Mouse (Mus musculus): ENCODE data around the gene Prop1. TPM values are rescaled to one million over a fixed set of nuclear protein-coding genes. Genes with fewer than 3 reads are reported as not detected.

Prop1 gene
- 0.08 TPM in 1 of 2 replicates, not detected in the other for polyA plus RNA-seq (2012; rRNA removed)

DNA sequence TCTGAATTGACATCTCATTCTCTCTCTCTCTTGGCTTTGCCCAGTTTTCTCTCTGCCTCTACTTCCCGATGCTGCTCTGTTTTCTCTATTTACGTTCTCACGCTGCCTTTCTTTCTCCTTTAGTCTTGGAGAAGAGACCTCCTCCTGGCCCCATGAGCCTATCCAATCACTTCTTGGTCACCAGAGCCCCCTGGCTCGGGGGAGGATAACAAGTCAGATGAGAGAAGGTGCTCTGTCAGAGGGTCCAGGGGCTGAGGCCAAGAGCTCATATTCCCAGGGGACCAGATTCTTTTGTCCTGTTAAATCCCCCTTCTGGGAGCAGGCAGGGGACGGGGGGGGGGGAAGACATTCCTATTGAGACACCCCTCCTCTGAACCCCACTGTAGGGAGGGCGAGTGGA is at the start of gene Prop1:
Prop1 (minus strand) TSS at position 101 of the 400 bp plus-strand sequence.
- 63% methylated on average over 6 of the region's 6 CpGs for WGBS
- no peak for TF ChIP-seq POLR2A (IDR thresholded peaks at IDR 0.05; ENCODE audit: low read depth, low read length)
- TF ChIP-seq CTCF (IDR thresholded peaks at IDR 0.05; ENCODE audit: extremely low read depth, insufficient read length, insufficient replicate concordance, low read depth, low read length) = no peak
- Histone ChIP-seq H3K27me3 (ENCODE audit: control insufficient read depth, insufficient read depth, low read length) (no peaks in the 10 kb centered on the region), H3K4me1 (ENCODE audit: control insufficient read depth, insufficient read depth, insufficient read length, low read length) (no peaks in the 10 kb centered on the region), H3K4me3 (ENCODE audit: low read depth, low read length) (no peak within 1 kb of the TSS), H3K36me3 (ENCODE audit: control insufficient read depth, insufficient read depth, low read length) (no peaks in the 10 kb centered on the region), H3K27ac (ENCODE audit: insufficient read depth, low read depth, low read length) (no peak within 1 kb of the TSS)

DNA sequence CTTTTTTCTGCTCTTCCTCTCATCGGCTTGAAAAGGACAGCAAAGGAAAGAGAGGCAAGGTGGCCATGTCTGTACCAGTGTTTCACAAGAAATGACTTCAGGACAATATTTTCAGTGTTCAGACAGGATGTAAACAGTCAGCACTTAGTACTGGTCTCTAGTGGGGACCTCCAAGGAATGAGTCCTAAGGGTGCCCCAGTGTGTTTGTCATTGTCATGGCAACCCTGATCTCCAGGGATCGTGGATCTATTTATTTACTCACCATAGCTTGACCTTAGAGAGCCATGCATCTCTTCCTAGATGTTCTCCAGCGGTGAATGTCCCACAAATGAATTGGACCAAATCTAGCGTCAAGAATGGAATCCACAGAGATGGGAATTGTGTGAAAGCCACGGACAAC is 49.7 kb upstream of the Prop1 start, which contains the start of gene Olfr51:
Olfr51 (plus strand) TSS at position 301 of the 400 bp plus-strand sequence.
- Histone ChIP-seq H3K27me3 (ENCODE audit: control insufficient read depth, insufficient read depth, low read length) (no peaks in the 10 kb centered on the region; the same call in 1 of the 2 replicates), H3K27ac (ENCODE audit: insufficient read depth, low read depth, low read length) (no peak within 1 kb of the TSS), H3K4me1 (ENCODE audit: control insufficient read depth, insufficient read depth, insufficient read length, low read length) (no peaks in the 10 kb centered on the region), H3K4me3 (ENCODE audit: low read depth, low read length) (no peak within 1 kb of the TSS), H3K36me3 (ENCODE audit: control insufficient read depth, insufficient read depth, low read length) (no peaks in the 10 kb centered on the region)
- TF ChIP-seq POLR2A (IDR thresholded peaks at IDR 0.05; ENCODE audit: low read depth, low read length) (no peak), CTCF (IDR thresholded peaks at IDR 0.05; ENCODE audit: extremely low read depth, insufficient read length, insufficient replicate concordance, low read depth, low read length) (no peak)
- WGBS = 61% methylated on average over 5 of the region's 5 CpGs

DNA sequence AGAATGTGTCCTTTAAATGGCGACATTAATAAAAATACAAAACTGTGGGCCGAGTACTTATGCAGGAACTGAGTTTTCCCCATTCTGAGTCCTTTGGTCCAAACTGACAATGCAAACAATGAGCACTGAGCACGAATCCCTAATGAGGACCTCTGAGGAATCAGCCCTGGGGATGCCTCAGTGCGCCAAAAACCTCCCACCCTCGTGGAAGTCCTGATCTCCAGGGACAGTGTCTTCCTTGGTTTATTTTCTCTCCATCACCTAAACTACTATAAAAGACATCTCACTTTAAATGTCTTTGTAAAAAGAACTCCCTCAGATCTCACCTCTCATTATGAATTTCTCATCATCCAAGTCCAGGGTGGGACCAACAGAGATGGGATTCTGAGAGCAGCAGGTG is 28.1 kb upstream of the Prop1 start, which contains the start of gene Olfr1377:
Olfr1377 (plus strand) TSS at position 301 of the 400 bp plus-strand sequence.
- H3K4me3 ChIP-seq (ENCODE audit: low read depth, low read length) = no peak within 1 kb of the TSS
- no peaks in the 10 kb centered on the region for H3K36me3 ChIP-seq (ENCODE audit: control insufficient read depth, insufficient read depth, low read length)
- TF ChIP-seq CTCF (IDR thresholded peaks at IDR 0.05; ENCODE audit: extremely low read depth, insufficient read length, insufficient replicate concordance, low read depth, low read length) (no peak), POLR2A (IDR thresholded peaks at IDR 0.05; ENCODE audit: low read depth, low read length) (no peak)
- H3K4me1 ChIP-seq (ENCODE audit: control insufficient read depth, insufficient read depth, insufficient read length, low read length) = no peaks in the 10 kb centered on the region
- no peaks in the 10 kb centered on the region for H3K27me3 ChIP-seq (ENCODE audit: control insufficient read depth, insufficient read depth, low read length)
- no peak within 1 kb of the TSS for H3K27ac ChIP-seq (ENCODE audit: insufficient read depth, low read depth, low read length)
- WGBS = 59% methylated on average over 5 of the region's 5 CpGs

DNA sequence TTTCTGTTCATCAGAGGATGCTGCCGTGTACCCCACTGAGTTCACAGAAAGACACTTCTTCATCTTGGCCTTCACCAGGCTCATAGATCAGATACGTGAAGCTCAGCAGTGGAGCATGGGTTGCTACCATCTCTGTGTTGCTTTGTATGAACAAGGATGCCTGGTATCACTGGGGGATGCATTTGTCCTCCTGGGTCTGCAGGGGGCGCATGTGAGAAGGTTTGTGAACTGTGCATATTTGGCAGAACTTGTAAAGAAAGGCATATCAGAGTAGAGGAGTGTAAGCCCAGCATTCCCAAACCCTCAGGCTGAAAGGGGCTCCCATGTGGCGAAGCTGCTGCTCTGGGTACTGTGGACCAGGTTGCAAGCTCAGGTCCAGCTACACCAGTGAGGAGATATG is 23.7 kb upstream of the Prop1 start:
- TF ChIP-seq POLR2A (IDR thresholded peaks at IDR 0.05; ENCODE audit: low read depth, low read length) (no peak), CTCF (IDR thresholded peaks at IDR 0.05; ENCODE audit: extremely low read depth, insufficient read length, insufficient replicate concordance, low read depth, low read length) (no peak)
- Histone ChIP-seq H3K27me3 (ENCODE audit: control insufficient read depth, insufficient read depth, low read length) (no peaks in the 10 kb centered on the region), H3K4me1 (ENCODE audit: control insufficient read depth, insufficient read depth, insufficient read length, low read length) (no peaks in the 10 kb centered on the region), H3K36me3 (ENCODE audit: control insufficient read depth, insufficient read depth, low read length) (no peaks in the 10 kb centered on the region), H3K4me3 (ENCODE audit: low read depth, low read length) (no peak overlapping the region), H3K27ac (ENCODE audit: insufficient read depth, low read depth, low read length) (no peak overlapping the region)
- 68% methylated on average over 4 of the region's 4 CpGs for WGBS

DNA sequence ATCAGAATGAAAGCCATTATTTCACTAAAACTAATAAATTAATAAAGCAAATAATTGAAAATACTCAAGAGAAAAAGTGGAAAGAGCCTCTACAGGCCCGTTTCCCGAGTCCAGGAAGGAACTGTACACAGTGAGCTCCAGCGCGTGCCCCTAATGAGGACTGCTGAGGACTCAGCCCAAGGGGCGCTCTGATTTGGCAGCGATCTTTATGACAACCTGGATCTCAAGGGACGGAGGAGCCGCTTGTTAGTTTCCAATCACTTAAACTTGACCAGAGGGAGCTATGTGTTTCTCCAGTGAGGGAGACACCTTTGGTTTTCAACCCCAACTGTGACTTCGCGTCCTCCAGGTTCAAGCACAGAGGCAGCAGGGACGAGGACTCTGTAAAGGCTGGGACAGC is 12.7 kb upstream of the Prop1 start, which contains the start of gene Olfr1378:
Olfr1378 (plus strand) TSS at position 301 of the 400 bp plus-strand sequence.
- Histone ChIP-seq H3K36me3 (ENCODE audit: control insufficient read depth, insufficient read depth, low read length) (no peaks in the 10 kb centered on the region), H3K27ac (ENCODE audit: insufficient read depth, low read depth, low read length) (no peak within 1 kb of the TSS), H3K4me1 (ENCODE audit: control insufficient read depth, insufficient read depth, insufficient read length, low read length) (no peaks in the 10 kb centered on the region), H3K4me3 (ENCODE audit: low read depth, low read length) (no peak within 1 kb of the TSS), H3K27me3 (ENCODE audit: control insufficient read depth, insufficient read depth, low read length) (no peaks in the 10 kb centered on the region)
- TF ChIP-seq POLR2A (IDR thresholded peaks at IDR 0.05; ENCODE audit: low read depth, low read length) = no peak
- TF ChIP-seq CTCF (IDR thresholded peaks at IDR 0.05; ENCODE audit: extremely low read depth, insufficient read length, insufficient replicate concordance, low read depth, low read length) = no peak
- 86% methylated on average over 11 of the region's 11 CpGs for WGBS

DNA sequence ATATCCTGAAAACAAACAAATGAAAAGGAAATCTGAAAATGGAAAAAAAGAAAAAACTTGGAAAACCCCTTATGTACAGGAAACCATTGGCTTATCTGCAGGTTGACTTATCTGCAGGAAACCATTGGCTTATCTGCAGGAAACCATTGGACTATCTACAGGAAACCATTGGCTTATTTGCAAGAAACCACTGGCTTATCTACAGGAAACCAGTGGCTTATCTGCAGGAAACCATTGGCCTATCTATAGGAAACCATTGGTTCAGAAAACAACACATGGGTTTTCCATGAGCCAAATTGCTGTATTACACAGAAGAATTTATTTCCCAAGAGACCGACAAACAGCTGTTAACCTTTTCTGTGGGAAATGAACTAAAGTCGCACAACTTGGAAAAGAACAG is 11.3 kb upstream of the Prop1 start:
- Histone ChIP-seq H3K27ac (ENCODE audit: insufficient read depth, low read depth, low read length) (no peak overlapping the region), H3K4me1 (ENCODE audit: control insufficient read depth, insufficient read depth, insufficient read length, low read length) (no peaks in the 10 kb centered on the region), H3K36me3 (ENCODE audit: control insufficient read depth, insufficient read depth, low read length) (no peaks in the 10 kb centered on the region), H3K4me3 (ENCODE audit: low read depth, low read length) (no peak overlapping the region), H3K27me3 (ENCODE audit: control insufficient read depth, insufficient read depth, low read length) (no peaks in the 10 kb centered on the region)
- no peak for TF ChIP-seq POLR2A (IDR thresholded peaks at IDR 0.05; ENCODE audit: low read depth, low read length)
- TF ChIP-seq CTCF (IDR thresholded peaks at IDR 0.05; ENCODE audit: extremely low read depth, insufficient read length, insufficient replicate concordance, low read depth, low read length) = no peak
- WGBS = 85% methylated on average over 2 of the region's 2 CpGs

DNA sequence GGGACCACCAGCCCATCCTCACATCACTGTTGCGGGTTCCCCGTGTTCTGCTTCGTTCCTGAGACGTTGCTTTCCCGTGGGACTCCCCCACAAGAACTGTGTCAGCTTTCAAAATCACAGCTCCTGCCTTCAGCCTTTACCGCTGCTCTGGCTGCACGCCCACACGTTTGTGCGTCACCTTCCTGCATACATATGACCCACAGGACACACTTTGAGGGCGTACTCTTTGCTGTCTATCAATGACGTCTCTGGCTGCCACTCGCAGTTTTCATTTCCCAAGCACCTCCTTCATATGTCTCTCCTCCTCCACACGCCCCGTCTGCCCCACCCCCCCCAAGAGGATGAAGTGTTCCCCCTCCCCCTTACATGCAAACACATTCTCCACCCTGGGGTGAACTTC is 1.3 kb downstream of the Prop1 start:
- TF ChIP-seq CTCF (IDR thresholded peaks at IDR 0.05; ENCODE audit: extremely low read depth, insufficient read length, insufficient replicate concordance, low read depth, low read length) (no peak), POLR2A (IDR thresholded peaks at IDR 0.05; ENCODE audit: low read depth, low read length) (no peak)
- Histone ChIP-seq H3K4me1 (ENCODE audit: control insufficient read depth, insufficient read depth, insufficient read length, low read length) (no peaks in the 10 kb centered on the region), H3K4me3 (ENCODE audit: low read depth, low read length) (no peak overlapping the region), H3K27ac (ENCODE audit: insufficient read depth, low read depth, low read length) (no peak overlapping the region), H3K36me3 (ENCODE audit: control insufficient read depth, insufficient read depth, low read length) (no peaks in the 10 kb centered on the region), H3K27me3 (ENCODE audit: control insufficient read depth, insufficient read depth, low read length) (no peaks in the 10 kb centered on the region)
- 47% methylated on average over 14 of the region's 14 CpGs for WGBS
